Mouse (Mus musculus): ENCODE data around the gene Wdr59. TPM values are rescaled to one million over a fixed set of nuclear protein-coding genes. Genes with fewer than 3 reads are reported as not detected.
"Not testable (repeated sequence)": the region's sequence is repeated elsewhere in the genome, so short reads cannot be mapped to it uniquely, and the experiment has no call there.

The Wdr59 gene
- total RNA-seq, 2 experiments from 2014 or later = 13.3 to 16.4 TPM

GRCm38 (mm10) chr8:111538194-111538593 is 16.3 kb upstream of the Wdr59 start:
- DNase-seq = peak; percentile 43

DNA sequence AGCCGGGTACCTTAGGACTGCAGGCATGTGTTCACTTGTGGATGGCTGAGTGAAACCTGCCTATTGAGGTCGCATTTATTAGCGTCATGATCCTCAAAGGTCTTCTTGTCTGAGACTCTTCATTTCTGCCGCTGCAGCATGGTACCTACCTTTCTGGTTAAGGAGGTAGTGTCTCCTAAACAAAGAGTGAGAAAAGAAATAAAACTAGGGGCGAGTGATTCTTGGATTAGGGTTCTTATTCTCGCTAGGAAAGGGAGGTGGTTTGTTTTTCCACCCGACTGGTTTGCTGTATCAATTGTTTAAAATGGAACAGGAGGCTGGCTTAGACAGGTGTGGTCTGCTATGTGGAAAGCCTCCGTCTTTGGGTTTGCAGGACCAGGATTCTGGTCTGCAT is 15.9 kb upstream of the Wdr59 start:
- no peak for DNase-seq

- DNase-seq = peak; percentile 52
These were observed 15.3 kb upstream of the Wdr59 start for GRCm38 (mm10) chr8:111536978-111537764.

DNA sequence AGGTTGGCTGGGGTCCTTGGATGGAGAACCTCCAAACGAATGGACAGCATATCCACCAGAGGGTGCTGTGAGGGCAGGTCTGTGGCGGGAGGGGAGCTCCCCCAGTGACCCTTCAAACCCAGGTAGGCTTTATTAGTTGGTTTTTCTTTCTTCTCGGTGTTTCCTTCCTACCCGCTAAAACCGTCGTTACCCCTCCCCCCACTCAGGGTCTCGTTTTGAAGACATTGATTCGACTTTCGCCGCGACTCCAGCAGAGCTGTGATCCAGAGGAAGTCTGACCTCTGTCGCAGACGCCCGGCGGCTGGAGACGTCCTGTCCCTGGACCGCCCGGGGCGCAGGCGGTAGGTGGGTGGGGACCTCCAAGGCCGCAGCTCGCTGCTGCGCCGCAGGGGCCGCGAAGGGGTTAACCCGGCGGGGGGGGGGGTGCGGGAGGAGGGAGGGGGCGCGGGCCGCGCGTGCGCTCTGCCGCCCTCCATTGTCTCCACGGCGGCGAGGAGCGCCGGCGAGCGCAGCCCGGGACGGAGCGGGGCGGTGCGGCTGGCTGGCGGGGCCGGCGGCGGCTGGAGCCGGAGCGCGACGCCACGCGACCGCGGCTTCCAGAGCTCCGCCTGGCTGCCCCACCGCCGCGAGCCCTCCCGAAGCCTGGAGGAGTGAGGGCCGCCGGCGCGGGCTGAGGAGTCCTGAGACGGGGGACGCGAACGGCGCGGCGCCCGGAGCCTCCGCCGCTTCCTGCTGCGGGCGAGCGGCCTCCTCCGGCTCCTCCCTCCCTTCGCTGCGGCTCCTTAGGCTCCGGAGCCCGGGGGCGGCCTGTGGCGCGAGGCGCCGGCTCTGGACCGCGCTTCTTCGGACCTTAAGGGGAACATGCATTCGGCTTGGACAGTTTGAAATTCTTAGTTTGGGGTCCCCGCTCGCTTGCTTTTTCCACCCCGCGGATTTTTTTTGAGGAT is 14.4 kb upstream of the Wdr59 start, which contains the start of gene Znrf1:
Gene Znrf1 (plus strand): TSS at position 67 of the 947 bp plus-strand sequence.
- DNase-seq = peak; percentile 85

DNA sequence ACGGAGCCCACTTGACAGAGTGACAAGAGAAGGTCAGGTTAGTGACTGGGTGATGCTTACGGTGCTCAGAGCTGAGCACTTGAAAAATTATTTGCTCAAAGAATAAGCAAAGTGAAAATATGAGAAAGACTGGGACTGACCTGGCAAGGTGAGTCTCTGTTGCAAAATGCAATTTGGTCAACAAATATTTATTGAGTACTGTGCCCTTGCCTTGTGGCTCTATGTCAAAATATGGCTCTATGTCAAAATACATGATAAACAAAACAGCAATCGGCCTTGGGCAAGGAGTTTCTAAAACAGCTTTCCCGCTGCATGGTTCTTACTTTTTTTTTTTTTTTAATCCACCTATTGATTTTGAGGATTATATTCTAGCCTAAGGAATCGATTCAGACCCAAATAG is 13.6 kb upstream of the Wdr59 start:
- DNase-seq = no peak

DNA sequence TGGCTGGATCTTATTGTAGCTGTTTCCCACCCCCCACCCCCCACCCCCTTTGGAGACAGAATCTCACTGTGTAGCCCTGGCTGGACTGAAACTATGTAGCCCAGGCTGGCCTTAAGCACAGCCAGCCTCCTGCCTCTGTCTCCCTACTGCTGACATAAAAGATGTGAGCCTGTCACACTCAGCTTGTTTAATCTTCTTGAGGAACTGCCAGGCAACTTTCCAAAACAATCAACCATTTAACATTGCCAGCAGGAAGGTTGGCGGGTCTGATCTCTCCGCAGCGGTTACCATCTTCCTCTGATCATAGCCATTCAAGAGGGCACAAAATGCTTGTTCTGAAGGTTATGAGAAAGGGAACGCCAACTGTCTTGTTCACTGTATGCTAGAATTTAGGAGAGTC is 11.6 kb upstream of the Wdr59 start:
- DNase-seq = no peak

- no peak for DNase-seq
These were observed 9.7 kb upstream of the Wdr59 start for GRCm38 (mm10) chr8:111531621-111532020.

GRCm38 (mm10) chr8:111531191-111531590 is 9.3 kb upstream of the Wdr59 start:
- no peak for DNase-seq

- no peak for DNase-seq
These were observed 6.2 kb upstream of the Wdr59 start for GRCm38 (mm10) chr8:111528071-111528470.

DNA sequence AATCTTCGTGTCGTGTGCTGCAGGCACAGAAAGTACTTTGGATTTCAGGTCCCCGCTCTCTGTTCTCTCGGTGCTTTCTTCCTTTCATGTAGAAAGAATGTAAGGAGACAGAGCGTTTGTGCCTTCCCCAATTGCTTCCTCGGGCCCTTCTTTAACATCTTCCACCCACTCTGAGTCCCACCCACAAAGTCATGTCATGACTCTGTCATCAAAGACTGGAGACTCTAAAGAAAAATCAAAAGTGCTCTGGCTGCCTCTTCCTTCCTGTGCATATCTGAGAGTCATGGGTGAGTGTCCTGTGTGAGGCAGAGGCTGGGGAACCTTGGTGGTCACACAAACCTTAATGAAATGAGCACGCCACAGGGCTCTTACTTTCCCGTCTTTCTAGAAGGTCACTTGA is 5.3 kb upstream of the Wdr59 start:
- DNase-seq = no peak

DNA sequence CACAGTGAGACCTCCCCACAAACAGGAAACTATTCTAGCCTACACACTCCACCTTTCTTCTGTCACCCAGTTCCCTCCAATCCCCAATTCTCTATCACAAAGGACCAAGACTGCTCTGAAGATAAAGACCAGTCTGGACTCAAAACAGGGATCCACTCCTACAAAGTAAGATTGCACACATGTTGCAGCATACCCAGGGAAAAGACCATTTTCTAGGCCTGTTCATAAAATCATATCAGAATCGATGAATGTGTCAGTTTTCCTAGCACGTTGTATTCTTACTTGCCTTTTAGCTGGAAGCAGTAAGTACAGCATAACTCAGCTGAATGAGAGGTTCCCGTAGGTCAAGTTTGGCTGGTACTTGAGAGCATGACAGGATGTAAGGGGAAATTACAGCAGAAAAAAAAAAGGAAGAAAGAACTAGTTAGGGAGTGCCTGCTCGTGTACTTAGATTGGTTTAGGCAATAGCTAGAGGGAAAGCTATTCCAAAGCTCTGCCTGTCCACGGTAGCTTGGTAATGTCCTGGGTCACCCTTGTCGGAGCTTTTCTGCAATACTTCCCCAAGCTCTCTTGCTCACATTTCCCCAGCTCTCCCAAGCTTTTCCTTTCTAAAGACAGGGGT is 4.6 kb upstream of the Wdr59 start:
- DNase-seq = no peak

GRCm38 (mm10) chr8:111517466-111517865 is 4.4 kb downstream of the Wdr59 start:
- DNase-seq = no peak

DNA sequence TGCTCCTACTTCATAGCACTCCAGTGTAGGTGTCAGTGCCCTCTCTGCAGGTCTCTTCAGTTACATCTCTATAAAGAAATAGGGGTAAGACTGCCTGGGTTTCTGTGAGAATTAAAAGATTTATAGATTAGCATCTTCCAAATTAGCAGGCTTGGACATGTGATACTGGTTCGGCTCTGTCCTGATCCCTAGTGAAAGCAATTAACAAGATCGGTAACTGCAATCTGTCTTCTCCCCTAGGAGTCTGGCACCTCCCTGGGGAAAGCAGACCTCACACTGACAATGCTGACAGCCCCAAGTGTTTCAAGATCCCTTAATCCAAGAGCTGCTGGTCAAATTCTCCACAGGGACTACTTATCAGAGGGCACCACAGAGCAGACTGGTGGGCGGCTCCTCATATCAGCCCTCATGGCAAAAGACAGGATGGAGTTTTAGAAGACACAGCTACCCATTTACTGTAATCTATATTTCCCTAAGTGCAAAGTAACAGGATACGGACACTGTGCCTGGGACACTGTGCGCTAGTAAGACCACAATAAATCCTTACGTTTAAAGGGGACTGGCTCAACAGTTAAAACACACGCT is 5.3 kb downstream of the Wdr59 start:
- no peak for DNase-seq

DNA sequence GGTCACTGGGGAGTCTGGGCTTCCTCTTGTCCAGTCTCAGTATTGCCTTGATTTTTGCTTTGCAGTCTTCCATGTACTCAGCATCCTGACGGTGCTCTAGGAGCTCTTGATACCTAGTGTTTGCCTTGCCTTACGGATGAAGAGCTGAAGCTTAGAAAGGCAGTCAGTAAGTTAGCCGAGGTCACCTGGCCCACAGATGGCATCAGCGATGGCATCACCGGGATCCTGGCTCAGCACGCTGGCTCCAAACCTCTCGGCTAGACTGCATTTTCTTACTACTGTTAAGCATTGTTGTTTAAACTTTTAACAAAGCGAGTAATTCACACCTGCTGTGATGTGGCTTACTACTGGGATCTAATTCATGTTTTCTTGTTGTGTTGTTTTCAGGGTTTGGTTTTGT is 8.4 kb downstream of the Wdr59 start:
- no peak for DNase-seq

GRCm38 (mm10) chr8:111512941-111513340 is 9.0 kb downstream of the Wdr59 start:
- DNase-seq = no peak

DNA sequence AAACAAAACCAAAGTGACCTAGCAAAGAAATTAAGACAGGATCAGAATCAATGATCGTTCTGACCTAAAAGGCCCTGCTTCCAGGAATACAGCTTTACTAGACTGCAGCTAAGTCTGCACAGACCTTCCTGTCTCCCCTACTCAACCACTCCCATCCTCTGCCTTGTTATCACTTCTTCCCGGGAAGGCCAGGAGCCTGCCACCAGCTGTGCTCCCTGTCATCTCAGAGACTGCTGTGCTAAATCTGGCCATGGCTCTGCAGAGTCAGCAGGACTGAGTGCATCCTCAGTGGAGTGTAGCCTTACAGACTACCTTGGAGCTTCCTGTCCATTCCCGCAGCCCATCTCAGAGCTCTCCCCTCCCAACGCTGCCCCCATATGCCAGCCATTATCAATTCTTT is 11.5 kb downstream of the Wdr59 start:
- DNase-seq = no peak

DNA sequence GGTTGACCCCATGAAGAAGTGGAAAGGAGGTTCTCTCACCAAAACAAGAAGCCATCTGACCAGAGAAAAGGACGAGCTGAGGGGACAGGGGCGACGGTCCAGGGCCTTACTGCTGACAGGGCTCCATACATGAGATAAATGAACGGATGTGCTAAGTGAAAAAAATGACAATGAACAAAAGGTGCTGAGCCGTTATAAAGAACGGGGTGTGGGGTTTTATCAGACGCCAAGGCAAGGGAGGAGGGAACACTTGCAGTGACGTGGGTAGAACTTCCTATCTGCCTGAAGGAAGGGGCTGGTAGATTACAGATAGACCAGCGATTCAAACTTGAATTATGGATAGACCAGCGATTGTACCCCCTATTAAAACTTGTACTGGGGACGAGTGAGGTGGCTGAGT is 12.6 kb downstream of the Wdr59 start:
- no peak for DNase-seq

DNA sequence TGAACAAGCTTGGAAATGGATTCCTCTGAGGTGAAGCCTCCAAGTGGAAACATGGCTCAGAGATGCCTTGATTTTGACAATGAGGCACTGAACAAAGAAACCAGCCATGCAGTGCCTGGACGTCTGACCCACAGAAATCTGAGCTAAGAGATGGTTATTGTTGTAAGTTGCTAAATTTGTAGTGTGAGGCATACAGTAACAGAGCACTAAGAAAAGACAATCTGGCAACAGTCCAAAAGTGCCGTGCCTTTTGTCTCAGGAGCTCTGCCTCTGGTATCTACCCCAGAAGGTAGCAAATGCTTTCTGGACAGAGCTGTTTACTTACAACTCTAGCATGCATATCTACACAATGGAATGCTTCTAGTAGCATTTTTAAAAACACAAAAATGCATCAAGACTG is 13.3 kb downstream of the Wdr59 start:
- DNase-seq = no peak

DNA sequence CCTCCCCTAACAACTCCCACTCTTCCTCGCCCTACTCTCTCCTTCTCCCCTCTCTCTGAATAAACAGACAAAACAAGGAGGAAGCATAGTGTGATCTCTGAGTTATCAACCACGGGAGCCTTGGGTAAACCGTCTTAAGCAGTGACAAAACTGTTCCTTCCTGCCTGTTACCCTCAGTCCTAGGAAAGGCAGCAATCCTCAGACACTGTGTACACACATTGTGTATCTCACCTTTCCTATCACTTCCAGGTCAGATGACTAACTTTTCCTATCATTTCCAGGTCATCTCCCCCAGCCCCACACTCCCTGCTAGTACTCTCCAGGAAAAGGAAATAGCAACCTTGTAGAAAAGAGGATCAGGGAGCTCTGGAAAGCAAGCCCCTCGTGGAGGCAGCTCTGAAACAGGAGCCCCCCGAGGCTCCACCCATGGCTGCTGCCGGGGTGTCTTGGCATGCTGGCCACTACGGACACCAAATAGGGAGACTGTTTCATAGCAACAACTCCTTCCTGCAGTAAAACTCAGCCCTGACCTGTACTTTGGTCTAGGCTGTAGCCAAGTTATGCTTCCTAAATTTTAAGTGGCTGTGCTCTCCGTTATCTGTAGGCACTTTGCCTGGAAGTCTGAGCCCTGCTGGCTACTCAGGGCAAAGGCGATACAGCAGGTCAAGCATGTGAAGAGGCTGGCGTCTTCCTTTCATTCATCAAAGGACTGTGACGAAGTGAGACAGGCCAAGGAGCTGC is 20.0 kb downstream of the Wdr59 start:
- DNase-seq = no peak

DNA sequence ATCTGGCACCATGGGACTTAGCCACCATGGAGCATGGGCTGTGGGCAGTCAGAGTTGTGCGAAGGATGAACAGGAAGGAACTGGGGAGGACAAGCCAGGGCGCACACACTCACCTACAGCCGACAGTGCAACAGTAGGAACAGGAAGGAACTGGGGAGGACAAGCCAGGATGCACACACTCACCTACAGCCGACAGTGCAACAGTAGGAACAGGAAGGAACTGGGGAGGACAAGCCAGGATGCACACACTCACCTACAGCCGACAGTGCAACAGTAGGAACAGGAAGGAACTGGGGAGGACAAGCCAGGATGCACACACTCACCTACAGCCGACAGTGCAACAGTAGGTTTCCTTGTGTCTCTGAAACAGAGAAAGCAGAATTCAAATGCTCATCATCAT is 23.6 kb downstream of the Wdr59 start:
- DNase-seq = not testable (repeated sequence)

- DNase-seq = no peak
These were observed 25.6 kb downstream of the Wdr59 start for GRCm38 (mm10) chr8:111496326-111496725.

- no peak for DNase-seq
These were observed 28.7 kb downstream of the Wdr59 start for GRCm38 (mm10) chr8:111493176-111493575.
